Mouse (Mus musculus) frontal cortex, postnatal 36 days (tissue): ENCODE measurements around the gene Hsdl1.

Source experiments
- DNase-seq, 2 experiments: peaks; one replicate each; pipeline ENCODE4 v3.0.0; 2022; ENCODE audit warnings: low spot score in 2 of 2

Hsdl1 gene

GRCm38 (mm10) chr8:119574437-119575365 is at the start of gene Hsdl1, which contains the start of gene Dnaaf1:
Hsdl1 (minus strand) TSS chr8:119575183.
Dnaaf1 (plus strand) TSS chr8:119575235.
- DNase-seq = peak; percentile 96

- no peak for DNase-seq
Observed at GRCm38 (mm10) chr8:119623744-119624143, 48.8 kb upstream of the Hsdl1 start.

GRCm38 (mm10) chr8:119623061-119623460 is 48.1 kb upstream of the Hsdl1 start:
- no peak for DNase-seq

GRCm38 (mm10) chr8:119622555-119622954 is 47.6 kb upstream of the Hsdl1 start:
- no peak for DNase-seq

GRCm38 (mm10) chr8:119620848-119621465 is 46.0 kb upstream of the Hsdl1 start:
- no peak for DNase-seq

GRCm38 (mm10) chr8:119620116-119620840 is 45.3 kb upstream of the Hsdl1 start:
- no peak for DNase-seq

- DNase-seq = no peak
Observed at GRCm38 (mm10) chr8:119618887-119619286, 43.9 kb upstream of the Hsdl1 start.

- DNase-seq = no peak
Observed at GRCm38 (mm10) chr8:119617586-119617985, 42.6 kb upstream of the Hsdl1 start.

GRCm38 (mm10) chr8:119616811-119617210 is 41.8 kb upstream of the Hsdl1 start:
- no peak for DNase-seq

- DNase-seq = no peak
Observed at GRCm38 (mm10) chr8:119616358-119616757, 41.4 kb upstream of the Hsdl1 start.

- no peak for DNase-seq
Observed at GRCm38 (mm10) chr8:119615096-119615495, 40.1 kb upstream of the Hsdl1 start.

GRCm38 (mm10) chr8:119612471-119612870 is 37.5 kb upstream of the Hsdl1 start, which contains the start of gene Adad2:
Adad2 (plus strand) TSS chr8:119612747.
- no peak for DNase-seq

GRCm38 (mm10) chr8:119606224-119606623 is 31.2 kb upstream of the Hsdl1 start:
- DNase-seq = no peak

GRCm38 (mm10) chr8:119604996-119605395 is 30.0 kb upstream of the Hsdl1 start, which contains the start of gene Taf1c:
Taf1c (minus strand) TSS chr8:119605222.
- DNase-seq = peak; percentile 89 to 93

GRCm38 (mm10) chr8:119604398-119604803 is 29.4 kb upstream of the Hsdl1 start:
- no peak for DNase-seq

- DNase-seq = no peak
Observed at GRCm38 (mm10) chr8:119603771-119604170, 28.8 kb upstream of the Hsdl1 start.

GRCm38 (mm10) chr8:119591456-119591855 is 16.5 kb upstream of the Hsdl1 start:
- no peak for DNase-seq

GRCm38 (mm10) chr8:119590348-119590747 is 15.4 kb upstream of the Hsdl1 start:
- no peak for DNase-seq

- DNase-seq = no peak
Observed at GRCm38 (mm10) chr8:119588844-119589243, 13.9 kb upstream of the Hsdl1 start.

- DNase-seq = no peak
Observed at GRCm38 (mm10) chr8:119588321-119588720, 13.3 kb upstream of the Hsdl1 start.

GRCm38 (mm10) chr8:119585901-119586300 is 10.9 kb upstream of the Hsdl1 start:
- no peak for DNase-seq
